Mouse (Mus musculus) T-helper 17 cell (primary cell): ENCODE measurements around the gene Ugt3a2.

ENCODE experiments used
- in situ Hi-C, 2 experiments: fragments of 300-600 bp; cut with MboI, MseI; formaldehyde crosslinking; loops; 1 replicate in 1 of 2; 2 replicates in 1 of 2; pipeline ENCODE4 v1.15.1; 2025; ENCODE audit warnings: high pct_unique_total_duplicates in 2 of 2

Ugt3a2 gene

DNA sequence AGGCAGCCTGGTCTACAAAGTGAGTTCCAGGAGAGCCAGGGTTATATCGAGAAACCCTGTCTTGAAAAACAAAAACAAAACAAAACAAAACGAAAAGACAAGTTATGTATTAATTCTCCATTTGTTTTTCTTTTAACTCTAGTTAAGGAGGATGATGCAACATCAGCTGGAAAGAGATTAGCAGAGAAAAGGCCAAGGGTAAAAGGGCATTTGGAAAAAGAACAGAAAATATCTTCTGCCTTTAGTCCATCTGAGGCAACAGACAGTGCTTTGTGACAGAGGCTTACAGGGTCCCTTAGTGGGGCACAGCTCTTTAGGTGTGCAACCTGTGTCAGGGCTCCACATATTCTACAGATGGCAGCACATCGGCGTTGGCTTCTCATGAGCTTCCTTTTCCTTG is at the start of gene Ugt3a2:
Gene Ugt3a2 (plus strand): TSS at position 210 of the 400 bp plus-strand sequence.
- in situ Hi-C loops, result no loop called here

- in situ Hi-C loops, result no loop called here
Measured at GRCm38 (mm10) chr15:9289660-9290059, 45.7 kb upstream of the Ugt3a2 start.

- in situ Hi-C loops, result loop anchor here in 1 of 2 experiments (10.0 kb wide), 1 partner anchor 1629 kb away; no protein-coding TSS in a partner anchor
Measured at GRCm38 (mm10) chr15:9305978-9306692, 29.2 kb upstream of the Ugt3a2 start.

- in situ Hi-C loops, result no loop called here
Measured at GRCm38 (mm10) chr15:9334596-9334995, 754 bp upstream of the Ugt3a2 start.

GRCm38 (mm10) chr15:9336616-9337015 is 1.3 kb downstream of the Ugt3a2 start:
- in situ Hi-C loops, result no loop called here

DNA sequence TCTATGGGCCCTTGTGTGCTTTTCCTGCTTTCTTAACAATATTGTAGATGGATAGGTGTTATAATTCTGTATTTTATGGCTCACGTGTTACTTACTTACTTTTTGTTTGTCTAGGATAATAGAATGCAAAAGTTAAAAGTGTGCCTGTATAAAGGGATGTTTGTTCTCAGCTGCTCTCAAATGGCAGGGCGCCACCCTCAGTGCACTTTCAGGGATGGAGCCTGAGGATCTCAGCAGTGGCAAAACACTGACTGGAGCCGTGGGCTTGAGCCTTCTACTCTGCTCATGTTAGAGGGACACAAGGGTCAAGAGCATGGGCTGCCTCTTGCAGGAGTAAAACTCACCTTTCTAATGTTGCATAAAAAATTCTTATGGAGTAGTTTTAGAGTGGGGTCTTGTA is 1.7 kb downstream of the Ugt3a2 start:
- in situ Hi-C loops, result no loop called here

GRCm38 (mm10) chr15:9348739-9349138 is 13.4 kb downstream of the Ugt3a2 start:
- in situ Hi-C loops, result no loop called here

- in situ Hi-C loops, result loop anchor here in 1 of 2 experiments (5.0 kb wide), 1 partner anchor 50 kb away; no protein-coding TSS in a partner anchor
Measured at GRCm38 (mm10) chr15:9362801-9363200, 27.5 kb downstream of the Ugt3a2 start.

- in situ Hi-C loops, result no loop called here
Measured at GRCm38 (mm10) chr15:9368774-9369173, 33.4 kb downstream of the Ugt3a2 start.

GRCm38 (mm10) chr15:9376281-9376680 is 40.9 kb downstream of the Ugt3a2 start:
- in situ Hi-C loops, result no loop called here

- in situ Hi-C loops, result no loop called here
Measured at GRCm38 (mm10) chr15:9409475-9409874, 74.1 kb downstream of the Ugt3a2 start.
